Mouse (Mus musculus) thymus, adult 2 months (tissue): ENCODE measurements around the gene Adamtsl5.

Experiments
- CTCF ChIP-seq: fragments of 200-500 bp; IDR thresholded peaks from 2 replicates; pipeline ENCODE4 v1.5.1; 2012; ENCODE audit warnings: mild to moderate bottlenecking, control low read depth, low read length, moderate library complexity, borderline replicate concordance; ENCODE audit not compliant: control insufficient read depth, poor library complexity, insufficient read depth; ENCODE audit errors: extremely low read depth
- POLR2A ChIP-seq: fragments of 200-500 bp; IDR thresholded peaks from 2 replicates; pipeline ENCODE4 v1.6.1; 2012; ENCODE audit warnings: mild to moderate bottlenecking, low read length, control low read depth, moderate library complexity; ENCODE audit not compliant: control insufficient read depth, poor library complexity, insufficient read depth; ENCODE audit errors: extremely low read depth

GRCm38 (mm10) chr10:80325045-80325444 is 23.2 kb downstream of the Adamtsl5 start:
- TF ChIP-seq CTCF (no peak), POLR2A (no peak)
